Comparison of ENCODE assay signal across 10 mouse cellular contexts in genomic region chr3:94477981-94478422, GRCm38 (mm10). TPM values are rescaled to one million over a fixed set of nuclear protein-coding genes. Genes with fewer than 3 reads are reported as not detected.
DNase-seq lines count a peak whose midpoint lies in the region; ATAC-seq and TF ChIP-seq lines count a peak whose summit lies in the region.
"Had no signal": no experiment of that assay in that cellular context is flagged by ENCODE, and none has a peak within 500 bp of the region (broad histone marks: within the 10 kb centered on the region; RNA-seq: fewer than 3 reads in every experiment).

Gene Celf3 (plus strand): TSS chr3:94478295.

- DNase-seq in testis, postnatal 10 days (ENCODE audit: low spot score): no peak
- peak; percentile 45 for DNase-seq in embryo, embryonic 11.5 days (ENCODE audit: low read depth, low spot score)
- DNase-seq in liver: peak; percentile 23
- peak; percentile 95 for DNase-seq in retina, postnatal 1 day
- no peak for DNase-seq in heart, adult 11 months
- no peak for DNase-seq in urinary bladder, adult 2 months (ENCODE audit: low spot score)

- no peak for TF ChIP-seq POLR2A in testis, adult 2 months (IDR thresholded peaks at IDR 0.05; ENCODE audit: control insufficient read depth, low read depth, low read length)

- no peak for TF ChIP-seq CTCF in testis, adult 2 months (IDR thresholded peaks at IDR 0.05; ENCODE audit: control insufficient read depth, insufficient read depth, insufficient replicate concordance, low read depth, low read length)

- peak within 1 kb of the TSS; percentile 87 for H3K4me2 ChIP-seq in hindbrain, embryonic 16.5 days (ENCODE audit: low read length)
- H3K4me2 ChIP-seq: limb, embryonic 15.5 days had no signal

- under 1% methylated on average over 14 of the region's 14 CpGs for WGBS in hindbrain, embryonic 16.5 days

- H3K4me3 ChIP-seq in testis, adult 2 months (ENCODE audit: control insufficient read depth, low read depth, low read length): peak within 1 kb of the TSS; percentile 86
- peak within 1 kb of the TSS; percentile 67 for H3K4me3 ChIP-seq in hindbrain, embryonic 16.5 days (ENCODE audit: low read length)
- H3K4me3 ChIP-seq: limb, embryonic 15.5 days had no signal

- peaks cover 4% of the 10 kb centered on the region for H3K4me1 ChIP-seq in testis, adult 2 months (ENCODE audit: control insufficient read depth, insufficient read depth, low read length)
- H3K4me1 ChIP-seq in hindbrain, embryonic 16.5 days (ENCODE audit: control insufficient read depth, insufficient read depth, low read depth, low read length): peaks cover 47% of the 10 kb centered on the region

- peak within 1 kb of the TSS; percentile 90 for H3K9ac ChIP-seq in hindbrain, embryonic 16.5 days (ENCODE audit: low read depth, low read length)
- H3K9ac ChIP-seq: limb, embryonic 15.5 days had no signal

- H3K36me3 ChIP-seq in testis, adult 2 months (ENCODE audit: control insufficient read depth, insufficient read depth, low read length): no peaks in the 10 kb centered on the region
- no peaks in the 10 kb centered on the region; the same call in 1 of the 2 replicates for H3K36me3 ChIP-seq in hindbrain, embryonic 16.5 days (ENCODE audit: control insufficient read depth, insufficient read depth, low read length)
- H3K36me3 ChIP-seq: limb, embryonic 15.5 days had no signal

- peak; percentile 91 for ATAC-seq in hindbrain, embryonic 16.5 days
- ATAC-seq: Patski had no signal

- H3K27ac ChIP-seq in testis, adult 2 months (ENCODE audit: control insufficient read depth, insufficient read depth, low read depth, low read length): no peak within 1 kb of the TSS
- H3K27ac ChIP-seq in hindbrain, embryonic 16.5 days (ENCODE audit: low read depth, low read length): peak within 1 kb of the TSS; percentile 90
- H3K27ac ChIP-seq: limb, embryonic 15.5 days had no signal

- H3K9me3 ChIP-seq in hindbrain, embryonic 16.5 days (ENCODE audit: control insufficient read depth, low read length): no peaks in the 10 kb centered on the region
- H3K9me3 ChIP-seq: limb, embryonic 15.5 days had no signal

- no peaks in the 10 kb centered on the region for H3K27me3 ChIP-seq in testis, adult 2 months (ENCODE audit: control insufficient read depth, insufficient read depth, low read length)
- no peaks in the 10 kb centered on the region for H3K27me3 ChIP-seq in hindbrain, embryonic 16.5 days (replicated peaks; ENCODE audit: control insufficient read depth, insufficient read depth, low read length)
- H3K27me3 ChIP-seq: Patski had no signal

RNA-seq across cellular contexts. Expression of gene Celf3, which starts in this region (rescaled TPM):
- 243 and 256 TPM in 2 replicates for polyA plus RNA-seq in testis, adult 2 months (2012; rRNA removed)
- 184 and 191 TPM in 2 replicates for polyA plus RNA-seq in hindbrain, embryonic 16.5 days (2015; fragmentation: Nextera tagmentation; extraction: Ambion mirVana)
- 0.83 and 1.1 TPM in 2 replicates for polyA plus RNA-seq in urinary bladder, adult 2 months (2012; rRNA removed)

Comparison
In these comparisons a context has a peak if more than half of its experiments do, and no peak if none do; other contexts are left out.
1. RNA of gene Celf3 (polyA plus RNA-seq): 243 to 256 TPM in testis, adult 2 months and 184 to 191 TPM in hindbrain, embryonic 16.5 days; 0.83 to 1.1 TPM in urinary bladder, adult 2 months; every median in the first group is over 10 times any median in the second.
2. DNase-seq: peak in embryo, embryonic 11.5 days (single experiment), liver (single experiment) and retina, postnatal 1 day (single experiment); none in testis, postnatal 10 days (single experiment), heart, adult 11 months (single experiment) and urinary bladder, adult 2 months (single experiment).